Mouse (Mus musculus) neural tube, embryonic 11.5 days (tissue): ENCODE results near the gene Taf3. TPM values are rescaled to one million over a fixed set of nuclear protein-coding genes. Genes with fewer than 3 reads are reported as not detected.

Experiments
- ATAC-seq: fragments of 200-750 bp; cut with Nextera tagmentation; 2 replicates; pipeline ENCODE4 v1.8.0; 2017; ENCODE audit warnings: moderate number of reproducible peaks, mild to moderate bottlenecking, moderate TSS enrichment, moderate library complexity; ENCODE audit not compliant: insufficient read depth, low FRiP score, low TSS enrichment
- DNase-seq: peaks from one replicate; pipeline ENCODE4 v3.0.0-alpha.2; 2015; ENCODE audit warnings: low spot score
- H3K27ac ChIP-seq: fragments of 300-500 bp; sonication (generic); 2 replicates; pipeline ENCODE4 v1.5.1; 2014; ENCODE audit warnings: low read depth, mild to moderate bottlenecking, low read length
- H3K27me3 ChIP-seq: fragments of 300-500 bp; sonication (generic); 2 replicates; pipeline ENCODE4 v1.6.1; 2014; ENCODE audit warnings: mild to moderate bottlenecking, low read length, mixed read lengths; ENCODE audit not compliant: control insufficient read depth, insufficient read depth
- H3K36me3 ChIP-seq: fragments of 300-500 bp; sonication (generic); 2 replicates; pipeline ENCODE4 v1.6.1; 2014; ENCODE audit warnings: mild to moderate bottlenecking, low read length, moderate library complexity, mixed read lengths; ENCODE audit not compliant: control insufficient read depth, insufficient read depth
- H3K4me1 ChIP-seq: fragments of 300-500 bp; sonication (generic); 2 replicates; pipeline ENCODE4 v1.6.1; 2014; ENCODE audit warnings: low read length, mixed read lengths; ENCODE audit not compliant: control insufficient read depth, insufficient read depth
- H3K4me2 ChIP-seq: fragments of 300-500 bp; sonication (generic); 2 replicates; pipeline ENCODE4 v1.6.1; 2014; ENCODE audit warnings: low read depth, mild to moderate bottlenecking, moderate library complexity
- H3K4me3 ChIP-seq: fragments of 300-500 bp; sonication (generic); 2 replicates; pipeline ENCODE4 v1.5.1; 2014; ENCODE audit warnings: low read depth, low read length
- H3K9ac ChIP-seq: fragments of 300-500 bp; sonication (generic); 2 replicates; pipeline ENCODE4 v1.6.1; 2014; ENCODE audit warnings: mild to moderate bottlenecking, low read length
- H3K9me3 ChIP-seq: fragments of 300-500 bp; sonication (generic); 2 replicates; pipeline ENCODE4 v1.6.1; 2016; ENCODE audit warnings: low read length; ENCODE audit not compliant: control insufficient read depth
- WGBS: fragments of 180-500 bp; shearing (Covaris S2); extraction: QIAGEN DNeasy Blood & Tissue Kit; methylation state at CpG from one replicate; pipeline ENCODE4 v1.1.7; 2014; 5-methylcytosine and 5-hydroxymethylcytosine counted together
- polyA plus RNA-seq: library from polyadenylated mRNA; unstranded; fragments of >200 nt; fragmentation: Nextera tagmentation; extraction: Ambion mirVana; gene quantifications from 2 replicates; pipeline ENCODE4 v1.2.1, GENCODE M21; 2014

Taf3 gene
- polyA plus RNA-seq, 1 experiment from 2014 or later = 16.8 TPM

DNA sequence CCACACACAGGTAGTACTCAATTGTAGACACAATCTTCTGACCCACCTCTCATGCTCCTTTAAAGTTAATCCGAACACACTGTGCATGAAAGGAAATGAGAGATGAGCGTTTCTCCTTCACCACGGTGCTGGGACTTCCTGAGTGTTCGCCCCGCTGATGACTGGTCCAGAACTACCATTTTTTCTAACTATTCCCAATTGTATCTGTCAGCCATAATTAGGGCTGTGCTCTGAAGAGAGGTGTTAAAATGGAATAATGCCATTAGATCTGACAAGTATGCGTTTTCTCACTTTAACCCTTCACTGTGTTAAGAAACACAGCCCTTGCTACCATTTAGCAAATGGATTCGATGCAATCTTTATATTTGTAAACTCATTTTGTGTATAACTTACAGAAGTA lies 18.6 kb downstream of the Taf3 start:
- H3K4me3 ChIP-seq = no peak overlapping the region
- no peaks in the 10 kb centered on the region for H3K27me3 ChIP-seq
- H3K4me2 ChIP-seq = no peak overlapping the region
- ATAC-seq (no peak), DNase-seq (no peak)
- no peaks in the 10 kb centered on the region for H3K4me1 ChIP-seq
- no peaks in the 10 kb centered on the region for H3K36me3 ChIP-seq
- 87% methylated on average over 7 of the region's 7 CpGs for WGBS
- no peak overlapping the region for H3K27ac ChIP-seq
- no peak overlapping the region for H3K9ac ChIP-seq
- H3K9me3 ChIP-seq = no peaks in the 10 kb centered on the region

- H3K27ac ChIP-seq = no peak overlapping the region
- no peak overlapping the region for H3K4me2 ChIP-seq
- no peak overlapping the region for H3K4me3 ChIP-seq
- no peaks in the 10 kb centered on the region for H3K9me3 ChIP-seq
- H3K9ac ChIP-seq = no peak overlapping the region
- no peak for DNase-seq
- WGBS = 90% methylated on average over 6 of the region's 6 CpGs
- no peak for ATAC-seq
- H3K27me3 ChIP-seq = no peaks in the 10 kb centered on the region
- no peaks in the 10 kb centered on the region for H3K4me1 ChIP-seq
- H3K36me3 ChIP-seq = no peaks in the 10 kb centered on the region
Observed at GRCm38 (mm10) chr2:10024264-10024663, 24.1 kb downstream of the Taf3 start.

DNA sequence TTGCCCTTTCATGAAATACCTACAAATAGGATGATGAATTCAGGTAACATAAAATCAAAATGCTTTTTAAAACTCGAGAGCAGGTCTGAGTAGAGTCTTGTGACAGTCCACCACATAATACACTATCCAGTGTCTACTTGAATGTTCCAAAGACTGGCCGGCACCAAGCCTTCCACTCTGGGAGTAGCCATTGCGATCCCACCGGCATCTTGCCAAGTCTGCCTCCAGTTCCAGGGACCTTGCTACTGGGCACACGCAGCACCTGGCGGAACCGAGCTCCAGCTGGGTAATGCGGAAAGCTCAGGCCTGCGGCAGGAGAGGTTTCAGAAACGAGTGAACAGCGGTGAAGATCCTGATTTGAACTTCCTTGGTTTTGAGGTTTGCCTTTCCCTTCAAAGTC lies 27.1 kb downstream of the Taf3 start:
- no peak overlapping the region for H3K27ac ChIP-seq
- H3K36me3 ChIP-seq = no peaks in the 10 kb centered on the region
- H3K27me3 ChIP-seq = no peaks in the 10 kb centered on the region
- 90% methylated on average over 11 of the region's 11 CpGs for WGBS
- no peak overlapping the region for H3K4me2 ChIP-seq
- no peak for ATAC-seq
- no peak for DNase-seq
- no peaks in the 10 kb centered on the region for H3K4me1 ChIP-seq
- H3K9me3 ChIP-seq = no peaks in the 10 kb centered on the region
- H3K9ac ChIP-seq = no peak overlapping the region
- no peak overlapping the region for H3K4me3 ChIP-seq

DNA sequence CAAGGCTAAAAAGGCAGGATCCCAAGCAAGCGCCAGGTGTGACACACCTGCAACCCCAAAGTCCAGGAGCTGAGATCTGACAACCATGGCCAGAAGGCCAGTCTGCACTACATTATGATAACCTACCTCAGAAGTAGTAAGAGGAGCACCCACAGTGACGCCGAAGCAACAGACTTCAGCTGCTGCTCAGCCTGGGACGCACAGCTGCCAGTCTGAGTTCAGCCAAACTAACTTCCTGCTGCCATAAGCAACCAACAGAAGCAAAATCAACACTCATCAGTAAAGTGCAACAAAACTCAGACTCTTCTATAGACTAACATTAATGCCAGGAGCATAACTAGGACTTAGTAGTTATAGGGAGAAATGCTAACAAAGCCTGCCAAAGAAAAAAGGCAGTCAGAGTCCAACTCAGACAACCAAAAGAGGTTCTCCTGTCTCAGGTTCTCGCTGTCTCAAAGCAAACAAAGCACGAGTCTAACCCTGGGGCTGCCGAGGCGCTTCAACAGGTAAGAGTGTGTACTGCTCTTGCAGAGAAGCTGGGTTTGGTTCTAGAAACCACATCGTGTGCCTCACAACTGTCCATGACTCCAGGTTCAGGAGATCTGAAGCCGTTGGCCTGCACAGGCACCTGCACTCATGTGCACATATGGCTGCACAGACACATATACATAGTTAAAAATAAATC lies 33.3 kb downstream of the Taf3 start:
- H3K27ac ChIP-seq = no peak overlapping the region
- no peaks in the 10 kb centered on the region for H3K36me3 ChIP-seq
- no peak overlapping the region for H3K4me3 ChIP-seq
- no peak overlapping the region for H3K4me2 ChIP-seq
- H3K9ac ChIP-seq = no peak overlapping the region
- ATAC-seq (no peak), DNase-seq (no peak)
- H3K27me3 ChIP-seq = no peaks in the 10 kb centered on the region
- no peaks in the 10 kb centered on the region for H3K4me1 ChIP-seq
- 88% methylated on average over 10 of the region's 10 CpGs for WGBS
- H3K9me3 ChIP-seq = no peaks in the 10 kb centered on the region

DNA sequence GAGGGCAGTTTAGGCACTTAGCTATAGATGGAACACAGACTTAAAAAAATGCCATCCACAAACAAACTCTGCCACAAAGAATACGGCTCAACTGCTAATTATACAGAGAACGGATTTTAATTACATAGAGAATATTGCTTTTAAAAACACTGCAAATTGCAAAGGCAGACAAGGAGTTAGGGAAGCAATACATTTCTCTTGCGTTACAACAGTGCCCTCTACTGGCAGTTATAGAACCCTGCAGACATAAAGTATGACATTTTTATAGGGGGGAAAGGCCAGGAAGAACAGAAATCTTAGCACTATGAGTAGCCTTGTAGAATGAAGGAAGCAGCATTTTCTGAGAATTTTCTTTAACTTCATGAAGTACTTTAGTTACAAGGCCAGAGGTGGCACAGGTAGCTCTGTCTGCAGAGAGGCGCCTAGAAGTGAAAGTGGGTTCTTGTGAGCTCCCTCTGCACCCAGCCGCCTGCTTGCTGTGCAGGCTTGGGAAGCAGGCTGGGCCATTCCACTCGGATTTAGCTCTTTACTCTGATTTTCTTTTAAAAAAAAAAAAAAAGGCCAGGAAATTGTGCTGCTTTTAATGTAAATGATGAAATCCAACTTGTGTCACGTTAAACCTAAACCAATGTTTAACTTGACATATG lies 38.0 kb downstream of the Taf3 start:
- no peak for DNase-seq
- no peak overlapping the region for H3K4me2 ChIP-seq
- H3K4me3 ChIP-seq = no peak overlapping the region
- no peak overlapping the region for H3K27ac ChIP-seq
- ATAC-seq = no peak; the same call in 1 of the 2 replicates
- H3K27me3 ChIP-seq = no peaks in the 10 kb centered on the region
- H3K36me3 ChIP-seq = no peaks in the 10 kb centered on the region
- no peaks in the 10 kb centered on the region for H3K4me1 ChIP-seq
- 38% methylated on average over 7 of the region's 7 CpGs for WGBS
- H3K9me3 ChIP-seq = no peaks in the 10 kb centered on the region
- no peak overlapping the region for H3K9ac ChIP-seq

- ATAC-seq = no peak
- no peaks in the 10 kb centered on the region for H3K4me1 ChIP-seq
- WGBS = 81% methylated on average over 13 of the region's 13 CpGs
- no peak overlapping the region for H3K27ac ChIP-seq
- H3K4me3 ChIP-seq = no peak overlapping the region
- DNase-seq = no peak
- no peaks in the 10 kb centered on the region for H3K27me3 ChIP-seq
- H3K36me3 ChIP-seq = no peaks in the 10 kb centered on the region
- no peak overlapping the region for H3K4me2 ChIP-seq
- no peaks in the 10 kb centered on the region for H3K9me3 ChIP-seq
- H3K9ac ChIP-seq = no peak overlapping the region
Observed at GRCm38 (mm10) chr2:10009671-10010254, 38.6 kb downstream of the Taf3 start.

GRCm38 (mm10) chr2:10008593-10008992 lies 39.8 kb downstream of the Taf3 start:
- no peak for DNase-seq
- no peak overlapping the region for H3K27ac ChIP-seq

DNA sequence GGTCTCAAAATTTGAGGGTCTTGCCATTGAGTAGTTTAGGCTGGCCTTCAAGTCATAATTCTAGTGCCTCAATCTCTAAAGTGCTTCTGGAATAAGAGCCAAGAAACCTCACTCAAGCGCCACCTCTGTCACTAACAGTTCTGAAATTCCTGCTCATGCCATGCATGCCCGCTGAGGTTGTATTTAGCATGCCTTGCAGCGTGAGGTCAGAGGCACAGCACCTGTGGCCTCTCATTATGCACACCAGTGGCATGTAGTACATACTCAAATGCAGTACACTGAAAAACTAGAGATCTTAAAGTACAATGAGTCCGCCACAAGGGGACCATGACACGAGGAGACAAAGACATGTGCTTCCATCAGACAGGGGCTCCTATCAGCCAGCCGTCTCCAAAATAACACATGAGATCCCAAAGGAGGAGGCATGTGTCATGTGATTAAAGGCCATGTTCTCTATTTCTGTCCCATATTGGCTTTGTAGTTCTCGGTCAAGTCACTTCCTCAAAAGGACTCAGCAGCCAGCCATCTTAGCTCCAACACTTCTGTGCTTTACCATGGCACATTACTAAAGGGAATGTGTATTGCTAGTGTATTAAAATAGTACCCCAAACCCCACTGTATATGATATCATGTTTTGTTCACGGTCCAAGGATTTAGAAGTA lies 43.3 kb downstream of the Taf3 start:
- H3K36me3 ChIP-seq = no peaks in the 10 kb centered on the region
- DNase-seq = no peak
- H3K9ac ChIP-seq = no peak overlapping the region
- ATAC-seq = no peak
- WGBS = 84% methylated on average over 8 of the region's 8 CpGs
- no peaks in the 10 kb centered on the region for H3K27me3 ChIP-seq
- no peak overlapping the region for H3K27ac ChIP-seq
- H3K9me3 ChIP-seq = no peaks in the 10 kb centered on the region
- H3K4me3 ChIP-seq = no peak overlapping the region
- H3K4me1 ChIP-seq = no peaks in the 10 kb centered on the region
- no peak overlapping the region for H3K4me2 ChIP-seq

More at GRCm38 (mm10) chr2:10008593-10008992, 39.8 kb downstream of the Taf3 start:
- 89% methylated on average over 4 of the region's 4 CpGs for WGBS
- no peaks in the 10 kb centered on the region for H3K27me3 ChIP-seq
- no peak overlapping the region for H3K4me3 ChIP-seq
- H3K4me1 ChIP-seq = no peaks in the 10 kb centered on the region
- no peaks in the 10 kb centered on the region for H3K9me3 ChIP-seq
- no peaks in the 10 kb centered on the region for H3K36me3 ChIP-seq
- no peak overlapping the region for H3K9ac ChIP-seq
- H3K4me2 ChIP-seq = no peak overlapping the region
- ATAC-seq = no peak
